Mouse (Mus musculus) spleen, adult 18-20 months (tissue): ENCODE data around the gene Gm20388.

ENCODE experiments used
- DNase-seq, 2 experiments: peaks; one replicate each; pipeline ENCODE4 v3.0.0; 2022; ENCODE audit warnings: mixed read lengths in 2 of 2

Gm20388 gene

DNA sequence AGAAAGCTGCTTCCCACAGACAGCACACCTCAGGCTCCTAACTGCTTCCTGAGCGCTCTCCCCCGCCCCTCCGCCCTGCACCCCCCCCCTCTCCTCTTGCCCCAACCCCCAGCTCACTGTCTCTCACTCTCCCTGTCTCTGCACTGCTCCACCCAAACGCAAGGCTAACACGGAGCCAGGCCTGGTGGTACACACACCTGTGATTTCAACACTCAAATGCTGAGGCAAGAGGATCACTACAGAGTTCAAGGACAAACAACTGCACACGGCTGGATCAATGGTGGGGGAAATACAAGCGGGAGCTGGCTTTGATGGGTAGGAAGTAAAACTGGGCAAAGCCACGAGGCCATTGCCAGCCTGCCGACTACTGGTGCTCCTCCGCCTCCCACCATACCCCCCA, 1026.0 kb downstream of the Gm20388 start:
- no peak for DNase-seq

- no peak for DNase-seq
These were observed 1026.8 kb downstream of the Gm20388 start for GRCm38 (mm10) chr8:120937474-120937873.

DNA sequence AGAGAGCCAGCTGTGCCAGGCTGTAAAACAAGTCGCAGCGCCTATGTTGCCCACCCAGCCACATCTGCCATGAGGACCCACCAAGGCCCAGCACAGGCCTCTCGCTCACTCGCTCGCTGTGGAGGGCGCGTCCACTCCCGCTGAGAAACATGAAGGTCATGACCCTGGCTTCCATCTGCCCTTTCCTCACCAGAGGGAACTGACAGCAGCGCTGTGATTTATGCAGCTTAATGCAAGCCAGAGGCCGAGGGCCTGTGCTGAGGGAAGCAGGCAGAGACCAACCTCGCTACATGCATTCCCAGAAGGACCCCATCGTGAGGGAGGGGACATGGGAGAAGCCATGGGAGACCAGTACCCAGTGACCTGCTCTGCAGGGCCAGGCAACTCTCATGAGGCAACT, 1029.6 kb downstream of the Gm20388 start:
- no peak for DNase-seq

GRCm38 (mm10) chr8:120947240-120947639, 1036.6 kb downstream of the Gm20388 start:
- no peak for DNase-seq

GRCm38 (mm10) chr8:120948050-120948595, 1037.5 kb downstream of the Gm20388 start:
- DNase-seq: no peak

DNA sequence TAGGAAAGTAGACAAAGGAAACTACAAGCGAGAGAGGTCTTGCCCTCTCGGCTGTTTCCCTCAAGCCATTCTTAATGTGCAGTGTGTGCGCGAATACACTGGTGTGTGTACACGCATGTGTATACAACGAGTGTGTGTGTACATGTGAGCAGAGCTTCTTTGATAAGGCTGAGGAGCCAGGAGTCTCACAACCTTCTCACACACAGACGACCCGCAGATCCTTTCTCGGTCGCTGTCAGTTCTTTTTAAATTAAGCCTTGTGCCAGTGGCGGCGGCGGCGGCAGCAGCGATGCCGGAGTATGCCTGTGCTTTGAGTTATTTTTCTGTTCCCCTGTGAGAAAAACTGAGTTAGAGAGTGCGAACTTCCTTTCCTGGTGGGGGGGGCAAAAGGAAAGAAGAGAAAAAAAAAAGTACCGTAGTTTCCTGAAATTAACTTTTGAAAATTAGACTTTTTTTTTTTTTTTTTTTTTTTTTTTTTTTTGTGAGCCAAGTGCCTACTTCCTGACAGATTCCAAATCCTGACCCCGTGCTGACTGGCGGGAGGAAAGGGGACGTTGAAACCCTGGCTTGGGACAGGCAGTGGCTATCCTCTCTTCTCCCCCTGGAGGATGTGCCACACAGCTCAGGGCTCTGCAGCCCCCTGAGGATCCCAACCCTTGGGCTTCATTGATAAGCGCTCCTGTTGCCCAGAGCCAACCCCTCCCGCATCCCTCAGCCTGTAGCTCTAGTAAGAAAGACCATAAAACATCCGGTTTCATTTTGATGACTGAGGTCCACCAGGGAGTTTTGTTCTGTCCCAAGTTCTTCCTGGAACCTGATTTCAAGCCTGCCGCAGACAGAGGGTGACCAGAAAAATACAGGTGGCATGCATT, 1038.2 kb downstream of the Gm20388 start:
- DNase-seq: no peak

DNA sequence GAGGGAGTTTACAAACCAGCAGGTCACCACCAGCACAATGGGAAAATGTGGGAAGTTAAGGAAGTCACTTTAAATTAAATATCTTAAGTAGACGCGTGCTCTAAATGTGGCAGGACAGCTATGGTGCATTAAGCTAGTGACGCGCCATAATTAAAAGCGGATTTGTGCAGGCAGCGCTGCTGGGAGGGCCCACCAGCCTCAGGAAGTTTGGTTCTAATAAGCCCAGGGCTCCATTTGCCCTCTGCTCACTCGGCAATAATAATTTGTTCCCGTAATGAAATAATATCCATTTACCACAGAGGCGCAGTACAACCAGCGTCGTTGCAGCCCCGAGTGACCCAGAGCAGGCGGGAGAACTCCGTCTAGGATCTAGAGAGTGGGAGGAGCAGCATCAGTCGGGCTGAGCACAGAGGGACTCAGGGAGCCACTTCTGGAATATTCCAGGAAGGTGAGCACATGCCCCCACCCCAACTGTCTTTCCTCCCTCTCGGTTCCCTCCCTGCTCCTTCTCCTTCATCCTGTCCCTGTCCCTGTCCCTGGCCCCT, 1040.1 kb downstream of the Gm20388 start:
- DNase-seq: no peak

DNA sequence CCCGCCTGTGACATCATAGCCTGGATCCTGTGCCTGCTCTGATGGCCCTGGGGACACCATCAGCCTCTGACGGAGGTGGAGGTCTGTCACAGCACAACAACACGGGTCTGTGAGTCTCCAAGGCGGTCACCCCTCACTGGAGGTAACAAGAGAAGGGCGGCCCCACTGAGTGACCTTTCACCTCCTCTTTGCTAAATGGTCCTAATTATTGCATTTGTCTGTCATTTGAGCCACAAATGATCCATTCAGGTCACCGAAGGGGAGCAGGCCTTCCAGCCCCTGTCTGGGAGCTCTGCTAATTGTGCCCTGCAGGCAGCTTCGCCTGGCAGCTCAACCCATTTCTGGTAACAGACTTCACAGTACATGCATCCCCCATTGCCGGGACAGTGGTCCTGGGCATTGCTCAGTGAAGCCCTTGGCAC, 1048.8 kb downstream of the Gm20388 start:
- no peak for DNase-seq

- DNase-seq: no peak
These were observed 1052.2 kb downstream of the Gm20388 start for GRCm38 (mm10) chr8:120962606-120963380.

DNA sequence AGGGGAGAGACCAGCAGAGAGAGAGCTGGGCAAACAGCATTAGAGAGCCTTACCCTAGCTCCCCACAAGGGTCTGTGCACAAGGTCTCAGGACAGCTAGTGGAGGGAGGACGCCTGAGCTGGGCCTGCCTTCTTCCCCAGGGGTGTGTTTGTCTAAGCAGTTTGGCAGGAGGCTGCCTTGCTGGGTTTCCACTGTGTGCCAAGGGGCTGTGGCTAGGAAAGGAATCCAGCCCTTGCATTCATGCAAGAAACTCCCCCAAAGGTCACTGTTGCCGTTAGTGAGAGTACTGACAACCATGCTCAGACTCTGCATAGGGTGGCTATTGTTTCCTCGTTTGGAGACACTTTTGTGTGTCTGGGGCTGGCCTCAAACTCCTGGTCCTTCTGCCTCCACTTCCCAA, 1055.9 kb downstream of the Gm20388 start:
- no peak for DNase-seq

- no peak for DNase-seq
These were observed 1057.7 kb downstream of the Gm20388 start for GRCm38 (mm10) chr8:120968308-120968707.

DNA sequence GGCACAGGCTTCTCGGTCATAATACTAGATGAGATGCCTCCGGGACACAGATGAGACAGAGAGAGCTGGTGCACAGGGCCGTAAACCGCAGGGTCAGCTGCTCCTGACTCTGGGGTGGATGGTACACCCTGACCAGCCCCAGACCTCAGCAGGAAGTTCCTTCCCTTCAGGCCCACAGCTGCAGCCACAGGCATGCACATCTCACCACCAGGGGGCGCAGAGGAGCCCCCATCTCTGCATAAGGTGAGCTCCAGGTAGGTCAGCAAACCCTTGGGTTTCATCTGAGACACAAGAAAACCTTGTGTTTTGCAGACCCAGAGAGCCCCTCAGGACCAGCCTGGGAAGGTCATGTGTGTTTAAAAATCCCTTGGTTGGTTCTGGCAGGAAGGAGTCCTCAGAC, 1059.7 kb downstream of the Gm20388 start:
- DNase-seq: peak in 1 of 2 experiments; percentile 27

DNA sequence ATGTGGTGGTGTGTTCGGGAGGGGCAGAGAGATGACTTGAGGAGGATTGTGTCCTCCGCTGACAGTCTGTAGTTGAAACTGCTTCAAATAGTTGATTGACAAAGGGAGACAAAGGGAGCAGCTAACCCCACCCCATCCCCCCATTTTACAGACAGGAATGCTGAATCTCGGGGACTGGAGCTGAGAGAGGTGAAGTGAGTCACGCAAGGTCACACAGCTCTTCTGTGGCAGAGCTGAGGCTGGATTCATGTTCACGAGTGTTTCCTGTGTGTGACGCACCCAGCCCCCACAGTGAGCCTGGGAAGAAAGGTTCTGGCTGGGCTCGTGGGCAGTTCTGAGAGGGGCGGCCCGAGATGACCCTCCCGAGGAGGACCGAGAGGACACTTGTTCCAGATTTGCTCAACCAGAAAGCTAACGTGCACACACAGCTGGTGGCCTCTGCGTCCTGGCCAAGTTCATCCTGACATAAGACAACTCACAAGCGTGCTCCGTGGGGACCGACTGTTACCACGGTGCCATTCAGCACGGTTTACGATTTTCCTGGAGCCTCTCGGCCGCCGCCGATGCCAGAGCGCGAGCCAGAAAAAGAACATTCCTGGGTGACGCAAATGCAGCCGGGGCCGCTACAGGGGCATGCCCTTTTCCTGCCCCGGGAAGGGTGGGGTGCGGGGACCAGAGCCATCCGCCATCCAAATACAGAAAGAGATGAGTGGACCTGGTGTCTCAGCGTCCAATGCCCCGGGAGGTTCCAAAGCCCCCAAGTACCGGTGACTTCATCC, 1061.2 kb downstream of the Gm20388 start:
- no peak for DNase-seq

- DNase-seq: no peak
These were observed 1062.4 kb downstream of the Gm20388 start for GRCm38 (mm10) chr8:120973046-120973445.

DNA sequence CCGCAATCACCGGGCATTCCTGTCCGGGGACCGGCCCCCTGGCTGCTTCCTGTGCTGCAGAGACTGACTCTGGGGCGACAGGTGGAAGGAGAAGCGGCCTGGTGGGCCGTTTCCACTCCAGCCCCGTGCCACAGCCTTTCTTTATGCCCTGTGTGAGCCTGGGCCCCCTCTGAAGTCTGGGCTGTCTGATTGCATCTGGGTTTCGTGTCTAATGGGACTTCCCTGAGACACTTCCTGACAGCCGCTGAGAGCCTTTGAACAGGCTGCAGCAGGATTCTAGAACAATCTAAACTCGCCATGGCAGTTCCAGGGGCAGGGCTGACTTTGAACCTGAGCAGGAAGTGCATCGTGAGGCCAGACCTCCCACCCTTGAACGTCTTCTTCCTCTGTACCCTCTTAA, 1066.5 kb downstream of the Gm20388 start:
- DNase-seq: peak in 1 of 2 experiments; percentile 7

- DNase-seq: no peak
These were observed 1068.6 kb downstream of the Gm20388 start for GRCm38 (mm10) chr8:120979210-120979609.

DNA sequence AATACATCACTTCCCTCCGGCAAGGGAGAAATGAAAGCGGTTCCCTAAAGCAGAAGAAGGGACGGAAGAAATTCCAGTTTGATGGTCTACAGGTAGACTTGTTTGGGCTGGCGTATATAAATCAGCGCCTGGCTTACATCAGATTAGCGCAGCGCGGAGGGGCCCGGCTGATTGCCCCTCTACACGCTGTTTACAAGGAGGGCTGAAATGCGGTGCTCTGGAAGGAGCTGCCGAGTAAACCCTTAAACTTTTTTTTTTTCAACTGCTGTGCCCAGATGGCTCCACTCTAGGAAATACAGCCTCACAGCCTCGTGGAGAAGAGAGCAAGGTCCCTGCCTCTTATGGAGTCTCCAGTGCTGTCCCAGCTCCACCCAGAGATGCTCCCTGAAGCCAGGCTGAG, 1070.3 kb downstream of the Gm20388 start:
- DNase-seq: no peak

GRCm38 (mm10) chr8:120984888-120985287, 1074.2 kb downstream of the Gm20388 start:
- no peak for DNase-seq

- DNase-seq: no peak
These were observed 1075.4 kb downstream of the Gm20388 start for GRCm38 (mm10) chr8:120986022-120986421.

GRCm38 (mm10) chr8:120993738-120994137, 1083.1 kb downstream of the Gm20388 start:
- DNase-seq: no peak

DNA sequence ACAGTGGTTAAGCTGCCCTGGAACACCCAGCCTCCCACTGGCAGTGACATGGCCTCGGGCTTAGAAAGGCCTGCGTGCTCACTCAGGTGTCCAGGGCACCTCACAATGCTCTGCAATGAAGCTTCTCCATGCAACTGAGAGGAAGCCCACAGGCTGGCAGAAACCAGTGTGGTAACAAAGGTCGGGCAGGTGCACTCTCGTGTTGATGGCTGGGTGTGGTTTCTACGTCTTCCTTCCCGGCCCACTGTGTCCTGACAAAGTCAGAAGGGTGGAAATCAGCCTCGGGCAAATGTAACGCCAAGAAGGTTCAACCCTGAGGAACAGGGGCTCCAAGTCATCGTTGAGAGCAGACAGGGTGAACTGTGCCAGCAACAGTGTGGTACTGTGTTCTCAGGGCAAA, 1084.8 kb downstream of the Gm20388 start:
- no peak for DNase-seq

- no peak for DNase-seq
These were observed 1086.4 kb downstream of the Gm20388 start for GRCm38 (mm10) chr8:120996905-120997581.
